Mouse (Mus musculus): ENCODE measurements around the gene Pdzk1ip1. TPM values are rescaled to one million over a fixed set of nuclear protein-coding genes. Genes with fewer than 3 reads are reported as not detected.

Gene Pdzk1ip1
- polyA plus RNA-seq, 1 experiment from 2014 or later = 90.5 TPM

DNA sequence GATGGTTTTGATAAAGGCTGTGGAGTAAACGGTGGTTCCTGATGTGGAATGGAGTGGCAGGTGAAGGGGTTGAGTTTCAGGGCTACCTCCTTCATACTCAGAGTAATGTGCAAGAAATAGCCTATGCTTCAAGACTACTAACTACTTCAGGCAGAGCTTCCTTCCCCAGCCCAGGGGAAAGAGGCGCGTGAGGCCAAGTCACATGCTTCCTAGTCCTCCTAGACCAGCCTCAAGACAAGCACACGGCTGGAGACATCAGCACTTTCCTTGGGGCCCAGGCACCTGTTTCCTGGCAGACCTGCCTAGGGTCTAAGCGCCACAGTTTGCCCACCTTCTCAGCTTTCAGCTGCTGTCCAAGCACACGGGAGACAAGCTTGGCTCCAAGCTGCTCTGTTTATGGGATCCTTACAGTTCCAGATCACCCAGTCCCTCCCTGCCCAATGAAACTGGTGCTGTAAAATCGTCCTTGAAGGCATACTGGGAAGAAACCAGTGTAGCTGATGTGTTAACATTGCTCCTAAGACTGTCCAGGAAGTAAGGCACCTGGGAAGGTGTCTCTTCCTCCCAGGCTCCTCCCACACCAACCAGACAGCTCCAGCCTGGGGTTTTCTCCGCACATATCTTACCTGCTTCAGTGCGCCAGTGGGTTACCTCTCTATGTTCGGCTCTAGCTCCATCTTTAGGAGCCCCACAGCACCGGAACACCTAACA lies 8.1 kb downstream of the Pdzk1ip1 start:
- H3K4me3 ChIP-seq (ENCODE audit: low read length) = peak overlapping the region; percentile 43
- H3K36me3 ChIP-seq (ENCODE audit: control insufficient read depth, insufficient read depth, low read length) = no peaks in the 10 kb centered on the region
- H3K9ac ChIP-seq (ENCODE audit: low read depth, low read length) = peak overlapping the region; percentile 32; the same call in 1 of the 2 replicates
- no peaks in the 10 kb centered on the region for H3K9me3 ChIP-seq (ENCODE audit: control insufficient read depth, low read length)
- peaks cover 20% of the 10 kb centered on the region for H3K27me3 ChIP-seq (ENCODE audit: control insufficient read depth, insufficient read depth, low read length)
- 12% methylated on average over 11 of the region's 11 CpGs for WGBS
- ATAC-seq (ENCODE audit: low FRiP score, low TSS enrichment) = 0 out of 2 replicates have a peak, but pooled peaks have one; percentile 0
- peaks cover 16% of the 10 kb centered on the region; the same call in 1 of the 2 replicates for H3K4me1 ChIP-seq (ENCODE audit: control insufficient read depth, insufficient read depth, low read length)
- peak overlapping the region; percentile 71; the same call in 1 of the 2 replicates for H3K27ac ChIP-seq (ENCODE audit: low read depth, low read length)
- H3K4me2 ChIP-seq (replicated peaks; ENCODE audit: low read depth, low read length) = peak overlapping the region; percentile 89

DNA sequence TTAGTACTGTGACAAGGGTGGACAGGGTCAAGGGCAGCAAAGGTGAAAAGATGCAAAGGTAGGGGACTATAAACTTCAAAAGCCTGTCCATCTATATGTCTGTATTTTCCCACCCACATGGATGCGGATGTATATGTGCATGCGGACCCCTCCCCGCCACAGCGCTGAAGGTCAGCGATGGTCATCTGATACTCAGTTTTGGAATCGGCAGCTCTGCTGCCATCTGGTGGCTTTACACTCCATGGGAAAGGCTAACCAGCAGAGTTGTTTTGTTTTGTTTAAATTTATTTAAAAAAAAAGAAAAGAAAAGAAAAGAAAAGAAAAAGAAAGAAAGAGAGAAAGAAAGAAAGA lies 8.6 kb downstream of the Pdzk1ip1 start:
- Histone ChIP-seq H3K9me3 (ENCODE audit: control insufficient read depth, low read length) (no peaks in the 10 kb centered on the region), H3K9ac (ENCODE audit: low read depth, low read length) (no peak overlapping the region), H3K4me2 (replicated peaks; ENCODE audit: low read depth, low read length) (peak overlapping the region; percentile 89; the same call in 1 of the 2 replicates), H3K4me3 (ENCODE audit: low read length) (no peak overlapping the region), H3K36me3 (ENCODE audit: control insufficient read depth, insufficient read depth, low read length) (no peaks in the 10 kb centered on the region), H3K27ac (ENCODE audit: low read depth, low read length) (no peak overlapping the region), H3K27me3 (ENCODE audit: control insufficient read depth, insufficient read depth, low read length) (peaks cover 20% of the 10 kb centered on the region), H3K4me1 (ENCODE audit: control insufficient read depth, insufficient read depth, low read length) (peaks cover 18% of the 10 kb centered on the region; the same call in 1 of the 2 replicates)
- no peak for ATAC-seq (ENCODE audit: low FRiP score, low TSS enrichment)
- 1% methylated on average over 6 of the region's 6 CpGs for WGBS

DNA sequence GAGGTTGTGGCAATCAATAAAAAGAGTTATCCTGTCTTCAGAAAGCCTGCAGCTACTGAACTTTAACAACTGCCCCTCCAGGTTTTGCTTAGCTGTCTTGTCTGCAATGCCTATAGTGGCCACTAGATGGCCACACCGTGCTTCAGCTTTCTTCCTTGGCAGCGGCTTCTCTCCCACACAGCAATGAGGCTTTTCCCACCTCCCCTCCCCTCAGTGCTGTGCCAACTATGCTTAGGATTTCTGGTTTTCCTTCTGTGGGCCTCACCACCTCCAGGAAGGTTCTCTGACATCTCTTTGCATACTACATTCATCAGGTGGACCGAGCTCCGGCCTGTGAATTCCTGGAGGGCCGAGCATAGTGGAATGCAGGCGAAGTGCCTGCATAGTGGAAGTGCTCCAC lies 13.2 kb downstream of the Pdzk1ip1 start:
- ATAC-seq (ENCODE audit: low FRiP score, low TSS enrichment) = peak; percentile 44; the same call in 1 of the 2 replicates
- Histone ChIP-seq H3K4me2 (replicated peaks; ENCODE audit: low read depth, low read length) (no peak overlapping the region), H3K27me3 (ENCODE audit: control insufficient read depth, insufficient read depth, low read length) (peaks cover 1% of the 10 kb centered on the region; the same call in 1 of the 2 replicates), H3K27ac (ENCODE audit: low read depth, low read length) (no peak overlapping the region), H3K9ac (ENCODE audit: low read depth, low read length) (no peak overlapping the region), H3K4me3 (ENCODE audit: low read length) (no peak overlapping the region), H3K36me3 (ENCODE audit: control insufficient read depth, insufficient read depth, low read length) (no peaks in the 10 kb centered on the region), H3K9me3 (ENCODE audit: control insufficient read depth, low read length) (no peaks in the 10 kb centered on the region), H3K4me1 (ENCODE audit: control insufficient read depth, insufficient read depth, low read length) (peaks cover 6% of the 10 kb centered on the region; the same call in 1 of the 2 replicates)
- WGBS = 33% methylated on average over 6 of the region's 6 CpGs

DNA sequence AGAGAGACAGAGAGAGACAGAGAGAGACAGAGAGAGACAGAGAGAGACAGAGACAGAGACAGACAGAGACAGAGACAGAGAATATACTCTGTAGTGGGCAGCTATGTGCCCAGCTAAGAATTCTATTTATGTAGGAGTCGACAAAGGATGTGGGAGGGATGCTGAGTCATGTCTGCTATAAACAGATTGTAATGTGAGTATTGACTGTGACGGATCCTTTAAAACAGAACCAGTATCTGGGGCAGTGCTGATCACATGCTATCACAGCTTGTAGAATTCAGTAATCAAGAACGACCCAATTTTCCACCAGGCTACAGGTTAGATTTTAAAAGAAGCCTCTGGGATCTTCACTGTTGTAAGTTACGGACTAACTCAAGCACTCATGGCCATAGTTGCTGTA lies 15.0 kb downstream of the Pdzk1ip1 start:
- Histone ChIP-seq H3K9me3 (ENCODE audit: control insufficient read depth, low read length) (no peaks in the 10 kb centered on the region), H3K4me1 (ENCODE audit: control insufficient read depth, insufficient read depth, low read length) (0 out of 2 replicates have a peak, but pooled peaks cover 2% of the 10 kb centered on the region), H3K36me3 (ENCODE audit: control insufficient read depth, insufficient read depth, low read length) (no peaks in the 10 kb centered on the region), H3K9ac (ENCODE audit: low read depth, low read length) (no peak overlapping the region), H3K27me3 (ENCODE audit: control insufficient read depth, insufficient read depth, low read length) (no peaks in the 10 kb centered on the region), H3K4me3 (ENCODE audit: low read length) (no peak overlapping the region), H3K4me2 (replicated peaks; ENCODE audit: low read depth, low read length) (no peak overlapping the region), H3K27ac (ENCODE audit: low read depth, low read length) (no peak overlapping the region)
- 51% methylated on average over 4 of the region's 4 CpGs for WGBS
- ATAC-seq (ENCODE audit: low FRiP score, low TSS enrichment) = no peak

DNA sequence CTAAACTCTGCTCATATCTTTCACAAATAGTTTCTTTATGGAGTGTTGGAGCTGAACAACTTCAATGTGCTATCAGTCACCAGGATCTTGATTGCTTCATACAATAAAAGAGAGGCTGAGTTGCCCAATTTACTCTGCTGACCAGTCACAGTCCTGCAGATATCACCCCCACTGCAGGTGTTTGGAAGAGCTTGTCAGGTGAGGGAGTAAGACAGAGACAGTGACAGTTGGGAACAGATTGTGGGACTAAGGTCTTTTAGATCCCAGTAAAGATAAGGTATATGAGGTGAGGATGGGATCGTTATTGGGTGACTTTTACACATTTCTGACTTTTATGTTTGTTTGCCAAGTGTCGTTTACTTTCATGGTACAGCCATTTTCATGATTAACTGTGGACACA lies 22.7 kb downstream of the Pdzk1ip1 start:
- Histone ChIP-seq H3K4me3 (ENCODE audit: low read length) (no peak overlapping the region), H3K9me3 (ENCODE audit: control insufficient read depth, low read length) (no peaks in the 10 kb centered on the region), H3K9ac (ENCODE audit: low read depth, low read length) (no peak overlapping the region), H3K27me3 (ENCODE audit: control insufficient read depth, insufficient read depth, low read length) (no peaks in the 10 kb centered on the region), H3K4me1 (ENCODE audit: control insufficient read depth, insufficient read depth, low read length) (no peaks in the 10 kb centered on the region), H3K36me3 (ENCODE audit: control insufficient read depth, insufficient read depth, low read length) (no peaks in the 10 kb centered on the region), H3K27ac (ENCODE audit: low read depth, low read length) (no peak overlapping the region), H3K4me2 (replicated peaks; ENCODE audit: low read depth, low read length) (no peak overlapping the region)
- 61% methylated on average over 2 of the region's 2 CpGs for WGBS
- no peak for ATAC-seq (ENCODE audit: low FRiP score, low TSS enrichment)

DNA sequence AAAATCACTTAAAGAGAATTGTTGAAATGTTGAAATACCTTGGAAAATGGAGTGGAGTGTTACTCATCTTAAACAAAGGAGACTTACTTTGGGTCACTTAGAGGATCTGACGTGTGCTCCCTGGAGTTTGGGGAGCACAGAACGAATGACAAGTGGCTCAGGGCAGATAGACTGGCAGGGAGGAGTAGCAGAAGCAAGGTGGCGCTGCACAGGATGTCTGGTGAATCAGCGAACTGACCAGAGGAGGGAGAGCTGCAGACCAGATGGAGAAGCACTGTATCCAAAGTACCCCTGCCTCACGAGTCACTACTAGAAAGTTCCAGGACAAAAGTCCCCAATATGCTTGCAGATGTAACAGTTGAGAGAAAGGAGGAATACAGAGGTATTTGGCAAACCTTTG lies 24.8 kb downstream of the Pdzk1ip1 start:
- H3K27ac ChIP-seq (ENCODE audit: low read depth, low read length) = no peak overlapping the region

DNA sequence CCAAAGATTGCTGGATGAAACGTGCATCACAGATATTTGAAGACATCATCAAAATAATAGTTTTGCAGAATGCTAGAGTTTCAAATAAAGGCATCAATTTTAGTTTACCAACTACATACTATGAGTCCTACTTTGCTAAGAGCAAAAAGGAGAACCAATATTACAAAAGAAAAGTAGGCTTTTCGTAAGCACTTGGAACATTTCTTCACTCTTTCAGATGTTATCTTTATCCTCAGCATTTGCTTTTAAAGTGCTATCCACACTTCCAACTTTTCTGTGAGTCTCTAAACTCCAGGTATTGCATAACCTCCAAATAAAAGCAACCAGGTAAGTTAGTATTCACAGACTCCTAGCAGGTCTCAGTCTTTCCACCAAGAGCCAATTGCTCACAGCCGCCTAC lies 31.1 kb downstream of the Pdzk1ip1 start:
- Histone ChIP-seq H3K4me2 (replicated peaks; ENCODE audit: low read depth, low read length) (no peak overlapping the region), H3K36me3 (ENCODE audit: control insufficient read depth, insufficient read depth, low read length) (no peaks in the 10 kb centered on the region), H3K27ac (ENCODE audit: low read depth, low read length) (no peak overlapping the region), H3K9me3 (ENCODE audit: control insufficient read depth, low read length) (no peaks in the 10 kb centered on the region), H3K27me3 (ENCODE audit: control insufficient read depth, insufficient read depth, low read length) (no peaks in the 10 kb centered on the region), H3K9ac (ENCODE audit: low read depth, low read length) (no peak overlapping the region), H3K4me3 (ENCODE audit: low read length) (no peak overlapping the region), H3K4me1 (ENCODE audit: control insufficient read depth, insufficient read depth, low read length) (no peaks in the 10 kb centered on the region)
- ATAC-seq (ENCODE audit: low FRiP score, low TSS enrichment) = no peak
- 81% methylated on average over 3 of the region's 3 CpGs for WGBS

More for the DNA sequence above, 24.8 kb downstream of the Pdzk1ip1 start:
- no peaks in the 10 kb centered on the region for H3K27me3 ChIP-seq (ENCODE audit: control insufficient read depth, insufficient read depth, low read length)
- H3K9ac ChIP-seq (ENCODE audit: low read depth, low read length) = no peak overlapping the region
- WGBS = 29% methylated on average over 5 of the region's 5 CpGs
- no peak overlapping the region for H3K4me2 ChIP-seq (replicated peaks; ENCODE audit: low read depth, low read length)
- no peaks in the 10 kb centered on the region for H3K36me3 ChIP-seq (ENCODE audit: control insufficient read depth, insufficient read depth, low read length)
- H3K4me1 ChIP-seq (ENCODE audit: control insufficient read depth, insufficient read depth, low read length) = no peaks in the 10 kb centered on the region
- ATAC-seq (ENCODE audit: low FRiP score, low TSS enrichment) = no peak
- no peak overlapping the region for H3K4me3 ChIP-seq (ENCODE audit: low read length)
- H3K9me3 ChIP-seq (ENCODE audit: control insufficient read depth, low read length) = no peaks in the 10 kb centered on the region

DNA sequence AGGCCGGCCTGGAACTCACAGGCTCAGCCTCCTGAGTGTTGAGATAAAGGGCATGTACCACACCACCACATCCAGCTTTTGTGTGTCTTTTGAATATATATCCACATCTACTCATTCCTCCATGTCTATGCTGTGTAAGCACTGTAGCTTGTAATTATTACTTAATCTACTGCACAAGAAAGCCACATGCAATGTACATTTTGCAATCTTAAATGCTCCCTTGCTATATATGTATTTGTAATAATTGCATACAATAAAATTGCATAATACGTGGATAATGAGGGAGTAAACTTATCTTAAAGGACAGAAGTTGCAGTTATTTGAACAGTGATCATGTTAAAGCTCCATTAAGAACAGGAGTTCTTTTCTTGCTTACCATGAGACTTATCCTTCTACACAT lies 32.7 kb downstream of the Pdzk1ip1 start:
- no peaks in the 10 kb centered on the region for H3K27me3 ChIP-seq (ENCODE audit: control insufficient read depth, insufficient read depth, low read length)
- no peaks in the 10 kb centered on the region for H3K9me3 ChIP-seq (ENCODE audit: control insufficient read depth, low read length)
- H3K4me3 ChIP-seq (ENCODE audit: low read length) = no peak overlapping the region
- 82% methylated on average over 2 of the region's 2 CpGs for WGBS
- ATAC-seq (ENCODE audit: low FRiP score, low TSS enrichment) = no peak
- H3K4me2 ChIP-seq (replicated peaks; ENCODE audit: low read depth, low read length) = no peak overlapping the region
- H3K9ac ChIP-seq (ENCODE audit: low read depth, low read length) = no peak overlapping the region
- no peak overlapping the region for H3K27ac ChIP-seq (ENCODE audit: low read depth, low read length)
- no peaks in the 10 kb centered on the region for H3K4me1 ChIP-seq (ENCODE audit: control insufficient read depth, insufficient read depth, low read length)
- no peaks in the 10 kb centered on the region for H3K36me3 ChIP-seq (ENCODE audit: control insufficient read depth, insufficient read depth, low read length)

DNA sequence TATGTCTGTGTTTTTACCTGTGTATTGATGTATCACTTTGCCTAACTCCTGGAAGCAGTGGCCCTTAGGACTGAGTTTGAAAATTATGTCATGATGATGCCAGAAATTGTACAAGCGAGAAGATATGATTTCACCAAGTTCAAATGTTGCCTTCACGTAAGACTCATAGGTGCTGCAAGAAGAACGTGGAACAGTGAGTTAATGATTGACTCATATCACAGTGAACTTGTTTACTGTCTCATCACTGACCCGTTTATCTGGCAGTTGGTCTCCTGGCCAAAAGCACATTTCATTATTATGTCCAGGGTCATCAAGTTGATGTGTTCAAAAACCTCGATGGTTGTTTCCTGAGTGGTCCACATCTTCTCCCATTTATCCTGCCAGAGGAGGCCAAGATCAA lies 33.1 kb downstream of the Pdzk1ip1 start:
- Histone ChIP-seq H3K4me2 (replicated peaks; ENCODE audit: low read depth, low read length) (no peak overlapping the region), H3K9ac (ENCODE audit: low read depth, low read length) (no peak overlapping the region), H3K4me3 (ENCODE audit: low read length) (no peak overlapping the region), H3K27ac (ENCODE audit: low read depth, low read length) (no peak overlapping the region), H3K27me3 (ENCODE audit: control insufficient read depth, insufficient read depth, low read length) (no peaks in the 10 kb centered on the region), H3K9me3 (ENCODE audit: control insufficient read depth, low read length) (no peaks in the 10 kb centered on the region), H3K4me1 (ENCODE audit: control insufficient read depth, insufficient read depth, low read length) (no peaks in the 10 kb centered on the region), H3K36me3 (ENCODE audit: control insufficient read depth, insufficient read depth, low read length) (no peaks in the 10 kb centered on the region)
- no peak for ATAC-seq (ENCODE audit: low FRiP score, low TSS enrichment)
- 69% methylated on average over 5 of the region's 5 CpGs for WGBS

Measured in kidney, embryonic 14.5 days (tissue).